Mouse (Mus musculus) C2C12 (cell line): ENCODE results near the gene Msi2. TPM values are rescaled to one million over a fixed set of nuclear protein-coding genes. Genes with fewer than 3 reads are reported as not detected.

ENCODE experiments used
- H3K27me3 ChIP-seq: one replicate; pipeline ENCODE4 v1.6.1; 2011; ENCODE audit not compliant: control insufficient read depth, insufficient read depth, insufficient read length
- H3K36me3 ChIP-seq: one replicate; pipeline ENCODE4 v1.6.1; 2011; ENCODE audit not compliant: control insufficient read depth, insufficient read depth
- H3K4me3 ChIP-seq: one replicate; pipeline ENCODE4 v1.5.1; 2011; ENCODE audit warnings: mild to moderate bottlenecking, control low read depth; ENCODE audit not compliant: poor library complexity, insufficient read depth, severe bottlenecking
- H3K79me2 ChIP-seq: one replicate; pipeline ENCODE4 v1.6.1; 2011; ENCODE audit not compliant: control insufficient read depth, insufficient read depth
- H3K79me3 ChIP-seq: one replicate; pipeline ENCODE4 v1.6.1; 2011; ENCODE audit warnings: low read depth, control low read depth
- H3ac ChIP-seq: one replicate; pipeline ENCODE3; 2011; ENCODE audit warnings: low read depth; ENCODE audit not compliant: control insufficient read depth, insufficient read length
- CEBPB ChIP-seq: IDR thresholded peaks from one replicate; pipeline ENCODE4 v1.6.1; 2011; ENCODE audit warnings: low read depth, mild to moderate bottlenecking, control low read depth, moderate library complexity
- CTCF ChIP-seq: IDR thresholded peaks from one replicate; pipeline ENCODE4 v1.5.1; 2011; ENCODE audit not compliant: control insufficient read depth, insufficient read depth, insufficient read length
- FOSL1 ChIP-seq: IDR thresholded peaks from one replicate; pipeline ENCODE4 v1.8.0; 2011; ENCODE audit warnings: mild to moderate bottlenecking, low read length; ENCODE audit not compliant: poor library complexity, insufficient read depth, severe bottlenecking
- MAX ChIP-seq: IDR thresholded peaks from one replicate; pipeline ENCODE4 v1.6.1; 2011; ENCODE audit warnings: mild to moderate bottlenecking, control low read depth
- MYOD1 ChIP-seq: IDR thresholded peaks from one replicate; pipeline ENCODE4 v1.6.1; 2011; ENCODE audit warnings: low read depth; ENCODE audit not compliant: control insufficient read depth, insufficient read length
- MYOG ChIP-seq: IDR thresholded peaks from one replicate; pipeline ENCODE4 v1.6.1; 2011; ENCODE audit not compliant: control insufficient read depth, insufficient read length; ENCODE audit errors: extremely low read depth
- USF1 ChIP-seq: IDR thresholded peaks from one replicate; pipeline ENCODE4 v1.6.1; 2011; ENCODE audit warnings: low read depth, mild to moderate bottlenecking, control low read depth, moderate library complexity
- microRNA-seq: library from miRNA; unstranded; fragments of <30 nt; microRNA quantifications from one replicate; pipeline ENCODE4, GENCODE M21; 2019; ENCODE audit warnings: borderline microRNAs expressed
- polyA plus RNA-seq: library from polyadenylated mRNA; unstranded; fragments of >200 nt; fragmentation: generic; extraction: Trizol; gene quantifications from one replicate; pipeline ENCODE4 v1.2.1, GENCODE M21; 2012; ENCODE audit warnings: missing spikeins

Msi2 gene
- polyA plus RNA-seq, 1 experiment = 8.4 TPM

DNA sequence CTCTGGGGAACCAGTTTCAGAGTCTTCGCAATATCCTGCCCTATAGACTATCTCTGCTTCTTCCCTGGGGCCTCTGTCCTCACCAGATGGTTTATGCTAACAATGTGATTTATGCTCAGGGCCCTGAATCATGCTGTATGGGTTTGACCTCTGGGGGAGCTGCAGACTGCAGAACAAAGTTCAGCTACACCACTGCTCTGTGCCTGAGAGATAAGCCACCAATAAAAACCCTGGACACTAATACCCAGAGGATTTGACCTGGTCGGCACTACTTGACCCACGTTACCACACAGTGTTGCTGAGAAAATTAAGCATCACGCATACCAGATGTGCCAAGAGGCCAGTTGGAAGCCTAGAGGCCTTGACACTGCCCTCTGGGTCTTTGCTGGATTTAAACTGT, 420.8 kb downstream of the Msi2 start:
- Histone ChIP-seq H3K79me3 (no peaks in the 10 kb centered on the region), H3K36me3 (no peaks in the 10 kb centered on the region), H3K27me3 (peaks cover 15% of the 10 kb centered on the region), H3ac (no peak overlapping the region), H3K79me2 (no peaks in the 10 kb centered on the region), H3K4me3 (no peak overlapping the region)
- TF ChIP-seq CEBPB (peak; percentile 37), MAX (peak; percentile 33), FOSL1 (no peak), MYOG (no peak)

- no peak overlapping the region for H3K4me3 ChIP-seq
- peaks cover 15% of the 10 kb centered on the region for H3K27me3 ChIP-seq
- H3K36me3 ChIP-seq = no peaks in the 10 kb centered on the region
- no peaks in the 10 kb centered on the region for H3K79me2 ChIP-seq
- H3K79me3 ChIP-seq = no peaks in the 10 kb centered on the region
- H3ac ChIP-seq = no peak overlapping the region
- TF ChIP-seq FOSL1 = no peak
Measured at GRCm38 (mm10) chr11:88295298-88295697, 423.0 kb downstream of the Msi2 start.

- H3K27me3 ChIP-seq = peaks cover 10% of the 10 kb centered on the region
Measured at GRCm38 (mm10) chr11:88294394-88294710, 424.0 kb downstream of the Msi2 start.

GRCm38 (mm10) chr11:88293631-88294393, 424.5 kb downstream of the Msi2 start, which contains the start of gene Ccdc182:
Ccdc182 (plus strand) TSS chr11:88294058.
- Histone ChIP-seq H3ac (no peak within 1 kb of the TSS), H3K36me3 (no peaks in the 10 kb centered on the region), H3K79me3 (no peaks in the 10 kb centered on the region), H3K79me2 (no peaks in the 10 kb centered on the region), H3K27me3 (peaks cover 10% of the 10 kb centered on the region), H3K4me3 (no peak within 1 kb of the TSS)
- TF ChIP-seq MAX = no peak
- TF ChIP-seq MYOD1 = no peak
- TF ChIP-seq CTCF = no peak
- no peak for TF ChIP-seq CEBPB
- TF ChIP-seq FOSL1 = no peak
- TF ChIP-seq USF1 = no peak

More at GRCm38 (mm10) chr11:88294394-88294710, 424.0 kb downstream of the Msi2 start:
- H3K4me3 ChIP-seq = no peak overlapping the region
- no peaks in the 10 kb centered on the region for H3K79me2 ChIP-seq
- no peaks in the 10 kb centered on the region for H3K36me3 ChIP-seq
- TF ChIP-seq CTCF = no peak
- no peak for TF ChIP-seq MYOG
- no peak for TF ChIP-seq FOSL1
- TF ChIP-seq CEBPB = no peak
- TF ChIP-seq USF1 = no peak
- no peak for TF ChIP-seq MAX
- TF ChIP-seq MYOD1 = no peak
- H3ac ChIP-seq = no peak overlapping the region
- no peaks in the 10 kb centered on the region for H3K79me3 ChIP-seq

- TF ChIP-seq USF1 = no peak
- no peak for TF ChIP-seq CEBPB
- TF ChIP-seq FOSL1 = no peak
- TF ChIP-seq MYOG = no peak
- no peak for TF ChIP-seq MYOD1
- TF ChIP-seq CTCF = peak; percentile 6
- no peak for TF ChIP-seq MAX
- Histone ChIP-seq H3K79me2 (no peaks in the 10 kb centered on the region), H3K36me3 (no peaks in the 10 kb centered on the region), H3K79me3 (no peaks in the 10 kb centered on the region), H3K27me3 (peaks cover 10% of the 10 kb centered on the region), H3K4me3 (no peak overlapping the region), H3ac (no peak overlapping the region)
Measured at GRCm38 (mm10) chr11:88291688-88292087, 426.6 kb downstream of the Msi2 start.

DNA sequence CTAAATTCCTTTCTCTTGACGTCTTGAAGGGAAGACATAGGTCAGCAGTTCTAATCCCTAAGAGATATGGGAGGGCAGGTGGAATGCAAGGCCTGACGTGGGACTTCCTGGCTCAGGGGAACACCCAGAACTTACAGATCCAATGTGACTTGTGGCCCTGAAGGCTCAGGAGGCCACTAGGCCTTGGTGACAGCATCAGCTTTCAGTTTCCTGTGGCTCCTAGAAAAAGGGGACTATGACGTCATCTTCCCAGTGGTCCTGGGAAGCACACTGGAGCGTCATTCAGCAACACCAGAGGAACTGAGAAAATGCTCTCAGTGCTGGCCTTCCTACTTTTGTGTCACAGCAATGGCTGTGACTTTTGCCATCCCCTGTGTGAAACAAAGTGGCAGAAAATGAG, 427.1 kb downstream of the Msi2 start:
- Histone ChIP-seq H3K27me3 (peaks cover 10% of the 10 kb centered on the region), H3K79me2 (no peaks in the 10 kb centered on the region), H3K4me3 (no peak overlapping the region), H3ac (no peak overlapping the region), H3K36me3 (no peaks in the 10 kb centered on the region), H3K79me3 (no peaks in the 10 kb centered on the region)
- TF ChIP-seq MAX (no peak), MYOD1 (no peak), FOSL1 (no peak), MYOG (no peak), USF1 (no peak), CTCF (no peak), CEBPB (no peak)

Small RNAs within 50 kb of the gene (microRNA-seq; reads per million reads assigned to microRNA genes)
- 1.8 reads per million, percentile 38 among the genes with 10 or more reads in this experiment for gene Mir378b

Other genes with a start within 250 kb of the Msi2 start
- 24.8 TPM for gene Akap1, start 146.1 kb upstream of the Msi2 start, polyA plus RNA-seq
- 84.9 TPM for gene Scpep1, start 237.0 kb upstream of the Msi2 start, polyA plus RNA-seq
- not detected for gene Elobl, start 248.4 kb upstream of the Msi2 start, polyA plus RNA-seq